Mouse (Mus musculus): ENCODE measurements around the gene Hist1h2af.

The Hist1h2af gene

GRCm38 (mm10) chr13:23515281-23515680, 18.4 kb upstream of the Hist1h2af start:
- no peak for DNase-seq (ENCODE audit: low spot score in 2 of 2)

GRCm38 (mm10) chr13:23515826-23516620, 17.7 kb upstream of the Hist1h2af start:
- DNase-seq (ENCODE audit: low spot score in 2 of 2) = no peak

GRCm38 (mm10) chr13:23516822-23517602, 16.7 kb upstream of the Hist1h2af start:
- peak in 1 of 2 experiments; percentile 65 for DNase-seq (ENCODE audit: low spot score in 2 of 2)

- DNase-seq (ENCODE audit: low spot score in 2 of 2) = peak; percentile 72 to 85
Observed at GRCm38 (mm10) chr13:23517603-23518294, 16.0 kb upstream of the Hist1h2af start.

- no peak for DNase-seq (ENCODE audit: low spot score in 2 of 2)
Observed at GRCm38 (mm10) chr13:23518295-23518603, 15.5 kb upstream of the Hist1h2af start.

- peak in 1 of 2 experiments; percentile 71 for DNase-seq (ENCODE audit: low spot score in 2 of 2)
Observed at GRCm38 (mm10) chr13:23518885-23519284, 14.8 kb upstream of the Hist1h2af start.

GRCm38 (mm10) chr13:23519416-23519815, 14.3 kb upstream of the Hist1h2af start:
- peak in 1 of 2 experiments; percentile 79 for DNase-seq (ENCODE audit: low spot score in 2 of 2)

- peak in 1 of 2 experiments; percentile 69 for DNase-seq (ENCODE audit: low spot score in 2 of 2)
Observed at GRCm38 (mm10) chr13:23521703-23522102, 12.0 kb upstream of the Hist1h2af start.

GRCm38 (mm10) chr13:23523976-23524375, 9.7 kb upstream of the Hist1h2af start:
- DNase-seq (ENCODE audit: low spot score in 2 of 2) = no peak

- DNase-seq (ENCODE audit: low spot score in 2 of 2) = peak in 1 of 2 experiments; percentile 65
Observed at GRCm38 (mm10) chr13:23524654-23525053, 9.1 kb upstream of the Hist1h2af start.

- no peak for DNase-seq (ENCODE audit: low spot score in 2 of 2)
Observed at GRCm38 (mm10) chr13:23525901-23526300, 7.8 kb upstream of the Hist1h2af start.

GRCm38 (mm10) chr13:23526312-23526711, 7.4 kb upstream of the Hist1h2af start:
- peak; percentile 71 to 89 for DNase-seq (ENCODE audit: low spot score in 2 of 2)

- no peak for DNase-seq (ENCODE audit: low spot score in 2 of 2)
Observed at GRCm38 (mm10) chr13:23529005-23529404, 4.7 kb upstream of the Hist1h2af start.

- DNase-seq (ENCODE audit: low spot score in 2 of 2) = no peak
Observed at GRCm38 (mm10) chr13:23529480-23530165, 4.1 kb upstream of the Hist1h2af start.

- DNase-seq (ENCODE audit: low spot score in 2 of 2) = peak in 1 of 2 experiments; percentile 67
Observed at GRCm38 (mm10) chr13:23530181-23530900, 3.4 kb upstream of the Hist1h2af start.

GRCm38 (mm10) chr13:23530901-23531875, 2.5 kb upstream of the Hist1h2af start, which contains the start of gene Hist1h4h:
Gene Hist1h4h, plus strand, starts transcription at chr13:23531050.
- peak; percentile 96 to 97 for DNase-seq (ENCODE audit: low spot score in 2 of 2)

GRCm38 (mm10) chr13:23532262-23533075, 1.2 kb upstream of the Hist1h2af start:
- no peak for DNase-seq (ENCODE audit: low spot score in 2 of 2)

- DNase-seq (ENCODE audit: low spot score in 2 of 2) = no peak
Observed at GRCm38 (mm10) chr13:23534368-23535131, 844 bp downstream of the Hist1h2af start.

All from frontal cortex, postnatal 10 days (tissue).